In genomic region chr3:153905251-153906135, GRCm38 (mm10) we compare ENCODE assay signal across 8 mouse cellular contexts. TPM values are rescaled to one million over a fixed set of nuclear protein-coding genes. Genes with fewer than 3 reads are reported as not detected.
DNase-seq lines count a peak whose midpoint lies in the region; ATAC-seq and TF ChIP-seq lines count a peak whose summit lies in the region.

No protein-coding gene starts in this region.

- no peak overlapping the region for H3K27ac ChIP-seq in kidney, embryonic 14.5 days (ENCODE audit: low read depth, low read length)
- no peak overlapping the region for H3K27ac ChIP-seq in forebrain, embryonic 12.5 days
- no peak overlapping the region for H3K27ac ChIP-seq in stomach, postnatal 0 days (replicated peaks)

- H3K4me3 ChIP-seq in kidney, embryonic 14.5 days (ENCODE audit: low read length) = no peak overlapping the region
- H3K4me3 ChIP-seq in forebrain, embryonic 12.5 days (replicated peaks) = no peak overlapping the region
- no peak overlapping the region for H3K4me3 ChIP-seq in stomach, postnatal 0 days (ENCODE audit: low read depth, low read length)

- no peak overlapping the region for H3K9ac ChIP-seq in kidney, embryonic 14.5 days (ENCODE audit: low read depth, low read length)
- no peak overlapping the region for H3K9ac ChIP-seq in forebrain, embryonic 12.5 days
- no peak overlapping the region for H3K9ac ChIP-seq in stomach, postnatal 0 days (ENCODE audit: low read length)

- 89% methylated on average over 49 of the region's 49 CpGs for WGBS in kidney, embryonic 14.5 days
- WGBS in forebrain, embryonic 12.5 days = 87% methylated on average over 49 of the region's 49 CpGs
- WGBS in stomach, postnatal 0 days = 82% methylated on average over 49 of the region's 49 CpGs

- DNase-seq in kidney, adult 8-10 months = no peak
- peak; percentile 50 for DNase-seq in liver
- no peak for DNase-seq in stomach, postnatal 0 days (ENCODE audit: low spot score)
- DNase-seq in layer of hippocampus, adult 8-10 months (ENCODE audit: low spot score in 2 of 2) = no peak
- DNase-seq in urinary bladder, postnatal 25 days (ENCODE audit: low spot score) = no peak
- DNase-seq in right cerebral cortex, postnatal 10 days (ENCODE audit: low spot score in 2 of 2) = no peak

- peaks cover 14% of the 10 kb centered on the region for H3K4me1 ChIP-seq in kidney, embryonic 14.5 days (ENCODE audit: control insufficient read depth, insufficient read depth, low read length)
- H3K4me1 ChIP-seq in forebrain, embryonic 12.5 days = peaks cover 29% of the 10 kb centered on the region
- no peaks in the 10 kb centered on the region for H3K4me1 ChIP-seq in stomach, postnatal 0 days (replicated peaks; ENCODE audit: control insufficient read depth, insufficient read depth)

- no peak for TF ChIP-seq EP300 in stomach, postnatal 0 days (optimal IDR thresholded peaks at IDR 0.05)

- H3K4me2 ChIP-seq in kidney, embryonic 14.5 days (replicated peaks; ENCODE audit: low read depth, low read length) = no peak overlapping the region
- H3K4me2 ChIP-seq in forebrain, embryonic 12.5 days = no peak overlapping the region
- H3K4me2 ChIP-seq in stomach, postnatal 0 days (replicated peaks; ENCODE audit: low read depth) = no peak overlapping the region

- no peak for TF ChIP-seq CTCF in stomach, postnatal 0 days (IDR thresholded peaks at IDR 0.05; ENCODE audit: low read depth)

- H3K9me3 ChIP-seq in kidney, embryonic 14.5 days (ENCODE audit: control insufficient read depth, low read length) = no peaks in the 10 kb centered on the region
- no peaks in the 10 kb centered on the region for H3K9me3 ChIP-seq in forebrain, embryonic 12.5 days
- no peaks in the 10 kb centered on the region for H3K9me3 ChIP-seq in stomach, postnatal 0 days (ENCODE audit: control insufficient read depth, low read length)

- no peaks in the 10 kb centered on the region for H3K27me3 ChIP-seq in kidney, embryonic 14.5 days (ENCODE audit: control insufficient read depth, insufficient read depth, low read length)
- no peaks in the 10 kb centered on the region for H3K27me3 ChIP-seq in forebrain, embryonic 12.5 days
- no peaks in the 10 kb centered on the region for H3K27me3 ChIP-seq in stomach, postnatal 0 days (ENCODE audit: control insufficient read depth, insufficient read depth, low read length)

- ATAC-seq in kidney, embryonic 14.5 days (ENCODE audit: low FRiP score, low TSS enrichment) = peak; percentile 48
- peak; percentile 28; the same call in 1 of the 2 replicates for ATAC-seq in forebrain, embryonic 12.5 days (ENCODE audit: low FRiP score)
- peak; percentile 28 for ATAC-seq in stomach, postnatal 0 days (ENCODE audit: low FRiP score, low TSS enrichment)

- peaks cover 70% of the 10 kb centered on the region for H3K36me3 ChIP-seq in kidney, embryonic 14.5 days (ENCODE audit: control insufficient read depth, insufficient read depth, low read length)
- peaks cover 71% of the 10 kb centered on the region for H3K36me3 ChIP-seq in forebrain, embryonic 12.5 days (replicated peaks)
- peaks cover 36% of the 10 kb centered on the region for H3K36me3 ChIP-seq in stomach, postnatal 0 days (ENCODE audit: control insufficient read depth, insufficient read depth, low read length)

RNA-seq across cellular contexts. Expression of gene Msh4, which starts 0.4 kb away (rescaled TPM):
- polyA plus RNA-seq in kidney, embryonic 14.5 days (2014; fragmentation: Nextera tagmentation; extraction: Ambion mirVana) = 0.17 and 0.35 TPM in 2 replicates
- polyA plus RNA-seq in forebrain, embryonic 12.5 days (2016; fragmentation: Nextera tagmentation; extraction: Ambion mirVana) = 0.15 and 0.22 TPM in 2 replicates
- 0.04 and 0.10 TPM in 2 replicates for polyA plus RNA-seq in stomach, postnatal 0 days (2015; fragmentation: Nextera tagmentation; extraction: Ambion mirVana)
- under 1 TPM in 3 of 4 experiments, not detected in 1; 0.25 to 0.43 (median 0.40) TPM for total RNA-seq in layer of hippocampus, adult 8-10 months (2022)

RNA-seq across cellular contexts. Expression of gene Rabggtb, which starts 7.3 kb away (rescaled TPM):
- polyA plus RNA-seq in kidney, embryonic 14.5 days (2014; fragmentation: Nextera tagmentation; extraction: Ambion mirVana) = 62.5 and 68.2 TPM in 2 replicates
- 43.1 and 45.8 TPM in 2 replicates for polyA plus RNA-seq in forebrain, embryonic 12.5 days (2016; fragmentation: Nextera tagmentation; extraction: Ambion mirVana)
- polyA plus RNA-seq in stomach, postnatal 0 days (2015; fragmentation: Nextera tagmentation; extraction: Ambion mirVana) = 27.5 and 29.8 TPM in 2 replicates
- total RNA-seq in layer of hippocampus, adult 8-10 months (2022) = 10 to 100 TPM; 67.7 to 75.4 (median 69.2) TPM

RNA-seq across cellular contexts. Expression of gene Acadm, which starts 38.9 kb away (rescaled TPM):
- 73.4 and 81.1 TPM in 2 replicates for polyA plus RNA-seq in kidney, embryonic 14.5 days (2014; fragmentation: Nextera tagmentation; extraction: Ambion mirVana)
- polyA plus RNA-seq in forebrain, embryonic 12.5 days (2016; fragmentation: Nextera tagmentation; extraction: Ambion mirVana) = 43.4 and 45.1 TPM in 2 replicates
- polyA plus RNA-seq in stomach, postnatal 0 days (2015; fragmentation: Nextera tagmentation; extraction: Ambion mirVana) = 85.5 and 88.0 TPM in 2 replicates
- 10 to 100 TPM; 42.0 to 60.0 (median 46.9) TPM for total RNA-seq in layer of hippocampus, adult 8-10 months (2022)
